Mouse (Mus musculus) liver, postnatal 0 days (tissue): ENCODE results near the gene Elp5.

Experiments used
- CTCF ChIP-seq: sonication (generic); IDR thresholded peaks from 2 replicates; pipeline ENCODE4 v1.5.1; 2016; ENCODE audit warnings: antibody characterized with exemption, low read depth
- EP300 ChIP-seq: IDR thresholded peaks from 2 replicates; pipeline ENCODE4 v1.6.1; 2016; ENCODE audit warnings: antibody characterized with exemption, low read depth, mild to moderate bottlenecking

GRCm38 (mm10) chr11:69934681-69935080, 47.6 kb downstream of the Elp5 start:
- no peak for TF ChIP-seq CTCF
- TF ChIP-seq EP300, result no peak
